Mouse (Mus musculus): ENCODE results near the gene Slco3a1. TPM values are rescaled to one million over a fixed set of nuclear protein-coding genes. Genes with fewer than 3 reads are reported as not detected.

The Slco3a1 gene
- 5.6 and 6.7 TPM in 2 replicates for polyA plus RNA-seq (2016; fragmentation: Nextera tagmentation; extraction: Ambion mirVana)

GRCm38 (mm10) chr7:74554608-74555311 lies at the start of gene Slco3a1:
Slco3a1 (minus strand) TSS chr7:74554780.
- Histone ChIP-seq H3K4me3 (peak within 1 kb of the TSS; percentile 78), H3K27ac (peak within 1 kb of the TSS; percentile 91), H3K27me3 (ENCODE audit: low read depth, poor library complexity, severe bottlenecking) (peaks cover 48% of the 10 kb centered on the region), H3K36me3 (no peaks in the 10 kb centered on the region), H3K9me3 (replicated peaks) (no peaks in the 10 kb centered on the region), H3K4me1 (peaks cover 34% of the 10 kb centered on the region)
- WGBS, result under 1% methylated on average over 63 of the region's 66 CpGs
- peak; percentile 86 for DNase-seq (ENCODE audit: low spot score)

DNA sequence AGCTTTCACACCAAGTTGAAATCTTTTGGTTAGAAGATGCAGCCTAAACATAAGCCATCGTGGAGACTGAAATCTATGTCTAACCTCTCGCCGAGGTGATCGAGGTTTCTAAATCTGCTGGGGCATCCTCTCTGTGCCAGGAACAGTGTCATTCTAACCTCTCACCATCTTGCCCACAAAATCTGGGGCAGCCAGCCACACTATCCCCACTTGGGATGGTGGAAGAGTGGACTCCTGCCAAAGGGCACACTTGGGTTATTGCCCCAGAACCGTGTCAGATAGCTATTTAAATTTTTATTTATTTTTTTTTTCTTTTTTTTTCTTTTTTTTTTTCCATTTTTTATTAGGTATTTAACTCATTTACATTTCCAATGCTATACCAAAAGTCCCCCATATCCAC lies 46.4 kb upstream of the Slco3a1 start:
- H3K27me3 ChIP-seq (ENCODE audit: low read depth, poor library complexity, severe bottlenecking), result no peaks in the 10 kb centered on the region
- no peak for DNase-seq (ENCODE audit: low spot score)
- H3K36me3 ChIP-seq, result no peaks in the 10 kb centered on the region
- H3K4me1 ChIP-seq, result 0 out of 2 replicates have a peak, but pooled peaks cover 3% of the 10 kb centered on the region
- H3K27ac ChIP-seq, result no peak overlapping the region
- no peaks in the 10 kb centered on the region for H3K9me3 ChIP-seq (replicated peaks)
- WGBS, result 95% methylated on average over 5 of the region's 5 CpGs
- no peak overlapping the region for H3K4me3 ChIP-seq

GRCm38 (mm10) chr7:74579411-74579810 lies 24.8 kb upstream of the Slco3a1 start:
- Histone ChIP-seq H3K27me3 (ENCODE audit: low read depth, poor library complexity, severe bottlenecking) (no peaks in the 10 kb centered on the region), H3K4me3 (no peak overlapping the region), H3K9me3 (replicated peaks) (no peaks in the 10 kb centered on the region), H3K36me3 (no peaks in the 10 kb centered on the region), H3K4me1 (no peaks in the 10 kb centered on the region), H3K27ac (no peak overlapping the region)
- WGBS, result 85% methylated on average over 1 of the region's 1 CpGs
- no peak for DNase-seq (ENCODE audit: low spot score)

DNA sequence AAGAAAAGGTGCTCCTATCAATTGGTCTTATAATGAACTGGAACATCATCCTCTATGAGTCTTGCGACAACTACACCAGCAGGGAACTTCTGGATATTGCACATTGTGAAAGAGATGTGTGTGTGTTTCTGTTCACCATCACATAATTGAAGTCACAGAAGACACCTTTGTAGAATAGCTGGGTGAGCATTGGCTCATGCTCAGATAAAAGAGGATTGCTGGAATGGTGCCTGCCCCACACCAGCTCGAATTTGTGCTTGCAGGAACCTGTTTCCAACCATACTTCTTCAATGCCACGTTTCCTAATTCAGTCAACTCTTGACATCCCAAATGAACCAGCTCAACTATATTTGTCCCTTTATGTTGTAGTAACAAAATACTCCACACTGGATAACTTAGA lies 21.1 kb upstream of the Slco3a1 start:
- 78% methylated on average over 3 of the region's 3 CpGs for WGBS
- no peak overlapping the region for H3K4me3 ChIP-seq
- H3K27me3 ChIP-seq (ENCODE audit: low read depth, poor library complexity, severe bottlenecking), result no peaks in the 10 kb centered on the region
- no peaks in the 10 kb centered on the region for H3K36me3 ChIP-seq
- DNase-seq (ENCODE audit: low spot score), result no peak
- no peaks in the 10 kb centered on the region for H3K4me1 ChIP-seq
- no peak overlapping the region for H3K27ac ChIP-seq
- H3K9me3 ChIP-seq (replicated peaks), result no peaks in the 10 kb centered on the region

DNA sequence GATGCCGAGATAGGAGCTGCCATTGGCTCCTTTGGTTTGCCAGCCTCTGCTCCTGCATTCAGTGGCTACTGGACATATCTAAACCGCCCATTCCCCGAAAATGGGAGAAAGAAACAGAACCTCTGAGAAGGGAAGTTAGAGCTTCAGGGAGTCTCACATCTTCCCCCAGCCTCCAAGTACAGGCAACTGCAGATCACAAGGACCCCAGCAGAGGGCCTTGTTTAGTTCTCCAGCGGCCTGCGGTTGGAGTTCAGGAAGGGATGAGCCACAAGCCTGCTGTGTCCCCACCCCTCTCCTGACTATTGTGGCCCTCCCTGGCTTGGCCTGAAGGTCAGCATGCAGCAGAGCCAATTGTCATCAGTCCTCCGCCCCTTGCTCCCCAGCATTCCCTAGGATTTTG lies 836 bp upstream of the Slco3a1 start:
- Histone ChIP-seq H3K27ac (peak overlapping the region; percentile 91; the same call in 1 of the 2 replicates), H3K36me3 (no peaks in the 10 kb centered on the region), H3K9me3 (replicated peaks) (no peaks in the 10 kb centered on the region), H3K27me3 (ENCODE audit: low read depth, poor library complexity, severe bottlenecking) (peaks cover 48% of the 10 kb centered on the region), H3K4me1 (peaks cover 32% of the 10 kb centered on the region), H3K4me3 (peak overlapping the region; percentile 78)
- DNase-seq (ENCODE audit: low spot score), result peak; percentile 72
- WGBS, result 21% methylated on average over 6 of the region's 6 CpGs

DNA sequence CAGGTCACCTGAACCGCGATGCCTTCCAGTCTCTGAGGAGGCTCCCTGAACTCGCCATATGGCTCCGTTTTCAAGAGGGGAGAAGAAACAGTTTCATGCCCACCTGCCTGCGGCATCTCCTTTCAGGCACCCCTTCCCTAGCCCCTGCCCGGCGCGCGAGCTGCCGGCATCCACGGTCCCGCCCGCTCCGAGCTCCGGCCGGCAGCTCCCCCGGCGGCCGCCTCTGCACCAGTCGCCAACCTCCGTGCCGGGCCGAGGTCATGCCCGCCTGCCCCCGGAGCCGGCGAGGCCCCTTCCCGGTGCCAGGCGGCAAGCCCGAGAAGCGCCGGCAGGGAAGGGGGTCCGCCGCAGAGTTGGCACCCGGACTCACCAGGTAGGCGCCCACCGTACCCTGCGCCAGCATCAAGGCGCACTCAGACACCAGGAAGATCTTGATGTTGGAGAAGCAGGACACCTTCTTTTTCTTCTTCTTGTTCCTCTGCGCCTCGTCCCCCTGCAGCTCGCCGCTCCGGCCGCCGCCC lies 479 bp downstream of the Slco3a1 start:
- no peaks in the 10 kb centered on the region for H3K9me3 ChIP-seq (replicated peaks)
- under 1% methylated on average over 46 of the region's 46 CpGs for WGBS
- H3K27ac ChIP-seq, result peak overlapping the region; percentile 91
- H3K36me3 ChIP-seq, result no peaks in the 10 kb centered on the region
- H3K27me3 ChIP-seq (ENCODE audit: low read depth, poor library complexity, severe bottlenecking), result peaks cover 48% of the 10 kb centered on the region
- peak overlapping the region; percentile 78 for H3K4me3 ChIP-seq
- peaks cover 38% of the 10 kb centered on the region for H3K4me1 ChIP-seq
- peak; percentile 71 for DNase-seq (ENCODE audit: low spot score)

DNA sequence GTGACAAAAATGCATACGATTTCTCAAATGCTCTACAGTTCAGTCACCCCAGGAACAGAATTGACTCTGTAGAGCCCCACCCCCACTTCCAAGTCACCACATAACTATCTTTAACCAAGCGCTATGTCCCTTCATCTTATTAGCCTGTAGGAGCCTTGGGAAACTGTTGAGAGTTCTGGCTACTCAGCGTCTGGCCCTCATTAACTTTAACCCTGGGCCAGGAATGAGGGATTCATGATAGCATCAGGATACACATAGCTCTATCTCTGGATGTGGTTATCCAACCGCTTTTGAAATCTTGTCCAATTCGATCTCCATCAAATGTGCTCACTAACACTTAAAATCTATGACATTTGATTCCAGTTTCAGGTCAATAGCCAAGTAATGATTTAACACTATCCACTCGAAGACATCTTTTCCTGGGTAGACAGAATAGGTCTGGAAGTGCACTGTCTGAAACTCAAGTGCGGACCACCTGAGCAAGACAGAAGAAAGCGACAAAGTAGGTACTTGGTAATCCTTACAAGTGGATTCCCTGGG lies 1.4 kb downstream of the Slco3a1 start:
- Histone ChIP-seq H3K4me1 (peaks cover 43% of the 10 kb centered on the region), H3K4me3 (peak overlapping the region; percentile 78), H3K27ac (no peak overlapping the region), H3K36me3 (no peaks in the 10 kb centered on the region), H3K9me3 (replicated peaks) (no peaks in the 10 kb centered on the region), H3K27me3 (ENCODE audit: low read depth, poor library complexity, severe bottlenecking) (peaks cover 48% of the 10 kb centered on the region)
- DNase-seq (ENCODE audit: low spot score), result no peak
- WGBS, result 49% methylated on average over 8 of the region's 8 CpGs

DNA sequence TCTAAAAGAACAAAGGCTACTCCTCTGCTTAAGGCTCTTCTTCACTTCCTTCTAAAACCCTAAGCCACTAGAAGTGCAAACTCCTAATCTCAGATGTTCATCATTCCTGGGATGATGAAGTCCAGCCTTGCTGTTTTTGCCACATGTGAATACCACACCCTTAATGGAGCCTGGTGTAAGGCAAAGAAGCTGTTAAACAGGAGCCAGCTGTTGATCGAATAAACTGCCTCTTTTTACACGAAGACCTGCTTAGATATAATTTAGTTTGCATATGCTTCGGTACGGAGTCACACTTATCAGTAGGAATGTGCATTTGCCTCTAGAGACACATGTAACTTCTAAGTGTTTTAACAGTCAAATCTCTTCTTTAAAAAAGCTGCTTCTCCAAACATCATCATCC lies 2.0 kb downstream of the Slco3a1 start:
- peaks cover 43% of the 10 kb centered on the region for H3K4me1 ChIP-seq
- 70% methylated on average over 4 of the region's 4 CpGs for WGBS
- no peak overlapping the region for H3K4me3 ChIP-seq
- H3K27me3 ChIP-seq (ENCODE audit: low read depth, poor library complexity, severe bottlenecking), result peaks cover 42% of the 10 kb centered on the region
- no peaks in the 10 kb centered on the region for H3K36me3 ChIP-seq
- DNase-seq (ENCODE audit: low spot score), result no peak
- no peak overlapping the region for H3K27ac ChIP-seq
- H3K9me3 ChIP-seq (replicated peaks), result no peaks in the 10 kb centered on the region

- peaks cover 43% of the 10 kb centered on the region for H3K4me1 ChIP-seq
- DNase-seq (ENCODE audit: low spot score), result no peak
- peaks cover 40% of the 10 kb centered on the region for H3K27me3 ChIP-seq (ENCODE audit: low read depth, poor library complexity, severe bottlenecking)
- 53% methylated on average over 2 of the region's 2 CpGs for WGBS
- no peak overlapping the region for H3K4me3 ChIP-seq
- H3K36me3 ChIP-seq, result no peaks in the 10 kb centered on the region
- no peaks in the 10 kb centered on the region for H3K9me3 ChIP-seq (replicated peaks)
- no peak overlapping the region for H3K27ac ChIP-seq
Measured at GRCm38 (mm10) chr7:74552000-74552358, 2.6 kb downstream of the Slco3a1 start.

DNA sequence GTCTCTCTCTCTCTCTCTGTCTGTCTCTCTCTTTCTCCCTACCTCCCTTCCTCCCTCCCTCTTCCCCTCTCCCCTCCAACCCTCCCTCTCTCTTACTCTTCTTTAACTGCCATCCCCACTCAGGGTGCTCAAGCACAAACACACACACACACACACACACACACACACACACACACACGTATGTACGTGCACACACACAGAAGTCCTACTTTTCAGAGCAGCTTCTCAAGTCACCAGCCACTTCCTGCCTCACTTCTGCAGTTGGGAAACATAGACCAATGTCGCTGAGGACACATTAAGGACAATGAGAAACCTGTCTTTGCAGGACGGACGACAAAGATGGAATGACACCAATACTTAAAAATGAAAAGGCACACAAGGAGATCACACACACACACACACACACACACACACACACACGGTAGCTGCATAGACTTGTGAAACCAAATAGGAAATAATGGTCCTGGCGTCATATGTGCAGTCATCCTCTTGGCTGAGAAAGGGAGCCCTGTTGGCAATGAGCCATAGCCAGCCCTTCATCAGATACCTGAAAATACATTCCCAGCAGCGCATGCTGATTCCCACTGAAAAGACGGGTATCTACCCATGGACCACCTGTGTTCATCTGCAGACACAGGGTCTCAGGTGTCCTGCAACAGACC lies 3.1 kb downstream of the Slco3a1 start:
- Histone ChIP-seq H3K27me3 (ENCODE audit: low read depth, poor library complexity, severe bottlenecking) (peaks cover 39% of the 10 kb centered on the region), H3K27ac (no peak overlapping the region), H3K9me3 (replicated peaks) (no peaks in the 10 kb centered on the region), H3K36me3 (no peaks in the 10 kb centered on the region), H3K4me3 (no peak overlapping the region), H3K4me1 (peaks cover 43% of the 10 kb centered on the region)
- no peak for DNase-seq (ENCODE audit: low spot score)
- 88% methylated on average over 9 of the region's 9 CpGs for WGBS

DNA sequence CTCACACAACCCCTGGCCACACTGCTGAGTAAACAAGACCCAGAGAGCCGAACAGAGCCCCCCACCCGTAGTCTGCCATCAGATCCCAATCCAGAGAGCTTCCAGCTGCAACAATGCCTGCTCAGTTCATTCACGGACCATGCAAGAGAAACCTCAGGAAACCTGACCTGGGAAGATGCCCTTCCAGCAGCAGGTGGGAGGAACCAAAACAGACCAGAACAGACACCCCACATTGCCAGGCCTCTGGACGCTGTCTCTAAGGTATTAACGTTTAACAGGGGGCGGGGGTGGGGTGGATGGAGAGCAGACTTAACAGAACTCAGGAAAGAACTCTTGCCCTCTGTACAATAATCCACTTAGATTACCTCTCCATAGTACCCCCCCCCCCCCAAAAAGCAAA lies 4.9 kb downstream of the Slco3a1 start:
- DNase-seq (ENCODE audit: low spot score), result no peak
- H3K36me3 ChIP-seq, result no peaks in the 10 kb centered on the region
- peaks cover 35% of the 10 kb centered on the region for H3K4me1 ChIP-seq
- WGBS, result 30% methylated on average over 6 of the region's 6 CpGs
- H3K27ac ChIP-seq, result no peak overlapping the region
- H3K9me3 ChIP-seq (replicated peaks), result no peaks in the 10 kb centered on the region
- H3K4me3 ChIP-seq, result no peak overlapping the region
- H3K27me3 ChIP-seq (ENCODE audit: low read depth, poor library complexity, severe bottlenecking), result peaks cover 30% of the 10 kb centered on the region

- no peak overlapping the region for H3K4me3 ChIP-seq
- H3K9me3 ChIP-seq (replicated peaks), result no peaks in the 10 kb centered on the region
- H3K27ac ChIP-seq, result no peak overlapping the region
- no peak for DNase-seq (ENCODE audit: low spot score)
- no peaks in the 10 kb centered on the region for H3K36me3 ChIP-seq
- WGBS, result 65% methylated on average over 6 of the region's 6 CpGs
- peaks cover 30% of the 10 kb centered on the region for H3K27me3 ChIP-seq (ENCODE audit: low read depth, poor library complexity, severe bottlenecking)
- H3K4me1 ChIP-seq, result peaks cover 31% of the 10 kb centered on the region
Measured at GRCm38 (mm10) chr7:74549013-74549582, 5.5 kb downstream of the Slco3a1 start.

DNA sequence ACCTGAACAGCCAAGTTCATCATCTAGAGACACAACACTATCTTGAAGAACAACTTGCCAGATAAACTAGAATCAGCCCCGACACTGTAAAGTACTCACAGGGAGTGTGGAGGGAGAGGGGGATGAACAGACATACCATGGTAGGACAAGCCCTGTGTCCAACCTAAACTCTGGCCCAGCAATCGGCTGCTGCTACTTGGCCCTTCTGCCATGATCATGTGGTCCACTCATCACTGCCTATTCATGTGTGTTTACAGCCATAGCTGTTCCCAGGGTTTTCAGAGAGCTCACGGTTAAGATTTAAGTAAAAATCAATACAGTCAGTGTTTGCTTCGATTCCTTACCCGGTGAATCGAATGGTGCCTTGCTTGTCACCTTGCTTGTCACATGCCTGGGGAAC lies 7.9 kb downstream of the Slco3a1 start:
- no peak overlapping the region for H3K27ac ChIP-seq
- no peak overlapping the region for H3K4me3 ChIP-seq
- no peaks in the 10 kb centered on the region for H3K9me3 ChIP-seq (replicated peaks)
- WGBS, result 94% methylated on average over 6 of the region's 6 CpGs
- H3K36me3 ChIP-seq, result no peaks in the 10 kb centered on the region
- no peak for DNase-seq (ENCODE audit: low spot score)
- peaks cover 6% of the 10 kb centered on the region for H3K27me3 ChIP-seq (ENCODE audit: low read depth, poor library complexity, severe bottlenecking)
- H3K4me1 ChIP-seq, result peaks cover 21% of the 10 kb centered on the region

Data from limb, embryonic 10.5 days (tissue).